Mouse (Mus musculus) liver (tissue): ENCODE measurements at regions not wholly inside any gene's neighbourhood (a gene's known extent, or its start where the extent isn't known, plus 50 kb on each side); places are given as distances from the start of the nearest gene placed in this dataset.
"Not testable (repeated sequence)": the region's sequence is repeated elsewhere in the genome, so short reads cannot be mapped to it uniquely, and the experiment has no call there.

ENCODE experiments used
- DNase-seq: peaks from one replicate; pipeline ENCODE4 v3.0.0-alpha.2; 2020; ENCODE audit warnings: mixed read lengths

GRCm38 (mm10) chr5:105358902-105359301 lies 56.7 kb upstream of the Lrrc8b start:
- DNase-seq, result no peak

GRCm38 (mm10) chr5:105356393-105356792 lies 59.2 kb upstream of the Lrrc8b start:
- DNase-seq, result not testable (repeated sequence)

GRCm38 (mm10) chr5:105354041-105354440 lies 60.5 kb upstream of the Gbp6 start:
- no peak for DNase-seq

- DNase-seq, result peak; percentile 21
Measured at GRCm38 (mm10) chr5:105346463-105346862, 53.0 kb upstream of the Gbp6 start.

GRCm38 (mm10) chr5:105345953-105346352 lies 52.5 kb upstream of the Gbp6 start:
- not testable (repeated sequence) for DNase-seq

- no peak for DNase-seq
Measured at GRCm38 (mm10) chr5:105344808-105345732, 51.6 kb upstream of the Gbp6 start.

- not testable (repeated sequence) for DNase-seq
Measured at GRCm38 (mm10) chr5:105343816-105344215, 50.3 kb upstream of the Gbp6 start.
